23 mouse cellular contexts compared by ENCODE assay signal in the genomic region with DNA sequence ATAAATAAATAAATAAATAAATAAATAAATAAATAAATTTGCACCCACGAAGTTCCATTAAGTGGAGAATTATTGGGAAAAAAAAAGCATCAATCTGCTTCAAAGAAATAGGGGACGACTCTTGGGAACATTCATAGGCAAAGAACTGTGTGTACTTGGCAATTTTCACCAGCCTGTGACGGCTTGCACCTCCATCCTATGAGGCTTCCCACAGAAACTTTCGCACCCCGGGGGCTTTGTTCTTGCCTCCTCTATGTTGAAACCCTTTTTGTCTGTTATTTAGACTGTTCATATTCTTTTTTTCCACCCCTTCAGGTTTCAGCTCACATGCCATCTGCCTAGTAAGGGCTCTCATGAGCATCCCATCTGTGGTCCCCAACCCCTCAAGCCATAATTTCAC.
A peak's percentile ranks its signal among the peaks of the same experiment; 100 is the strongest.
DNase-seq lines count a peak whose midpoint lies in the region; ATAC-seq and TF ChIP-seq lines count a peak whose summit lies in the region.
"Had no signal": no experiment of that assay in that cellular context is flagged by ENCODE, and none has a peak within 500 bp of the region (broad histone marks: within the 10 kb centered on the region; RNA-seq: fewer than 3 reads in every experiment).

No protein-coding gene starts in this region.

- no peak overlapping the region for H3K4me2 ChIP-seq in forebrain, embryonic 16.5 days (ENCODE audit: low read length)
- H3K4me2 ChIP-seq in forebrain, embryonic 15.5 days (replicated peaks) = no peak overlapping the region
- H3K4me2 ChIP-seq: embryonic facial prominence, embryonic 13.5 days; heart, embryonic 11.5 days; hindbrain, embryonic 12.5 days; hindbrain, embryonic 15.5 days had no signal

- 0 out of 2 replicates have a peak, but pooled peaks have one; percentile 40 for ATAC-seq in forebrain, embryonic 16.5 days
- ATAC-seq in forebrain, embryonic 15.5 days (replicated peaks) = no peak
- ATAC-seq: CD4-positive, CD25-positive, alpha-beta regulatory T cell, adult 4 months had no signal

- H3K9me3 ChIP-seq in forebrain, embryonic 16.5 days (ENCODE audit: control insufficient read depth, low read length) = peaks cover 2% of the 10 kb centered on the region; the same call in 1 of the 2 replicates
- H3K9me3 ChIP-seq in forebrain, embryonic 15.5 days = no peaks in the 10 kb centered on the region
- H3K9me3 ChIP-seq: embryonic facial prominence, embryonic 10.5 days; embryonic facial prominence, embryonic 13.5 days; hindbrain, embryonic 15.5 days had no signal

- no peak overlapping the region for H3K9ac ChIP-seq in forebrain, embryonic 16.5 days (replicated peaks; ENCODE audit: low read depth, low read length)
- no peak overlapping the region for H3K9ac ChIP-seq in forebrain, embryonic 15.5 days (replicated peaks)
- H3K9ac ChIP-seq: embryonic facial prominence, embryonic 13.5 days; hindbrain, embryonic 12.5 days; hindbrain, embryonic 15.5 days had no signal

- no peak for TF ChIP-seq POLR2A in brain, embryonic 14.5 days (IDR thresholded peaks at IDR 0.05; ENCODE audit: borderline replicate concordance, extremely low read depth, insufficient read depth, insufficient read length, poor library complexity, severe bottlenecking)

- no peaks in the 10 kb centered on the region for H3K36me3 ChIP-seq in forebrain, embryonic 16.5 days (ENCODE audit: control insufficient read depth, insufficient read depth)
- no peaks in the 10 kb centered on the region for H3K36me3 ChIP-seq in forebrain, embryonic 15.5 days
- H3K36me3 ChIP-seq: embryonic facial prominence, embryonic 10.5 days; embryonic facial prominence, embryonic 13.5 days; hindbrain, embryonic 12.5 days; hindbrain, embryonic 15.5 days had no signal

- peak; percentile 6 for DNase-seq in layer of hippocampus, adult 9-11 months
- DNase-seq in layer of hippocampus, postnatal 25 days (ENCODE audit: extremely low spot score in 1 of 2, low spot score in 1 of 2) = no peak
- peak; percentile 39 for DNase-seq in brain, embryonic 14.5 days (ENCODE audit: low read depth)
- no peak for DNase-seq in spleen, postnatal 14 days (ENCODE audit: low spot score in 2 of 2)
- DNase-seq: adrenal gland, adult 2 months; adrenal gland, postnatal 14 days; cerebellum, adult 11-12 months; cerebellum, adult 8-10 months; cerebellum, postnatal 10 days; cerebellum, postnatal 36 days; embryo, embryonic 11 days; gastrocnemius, adult 2 months; gastrocnemius, postnatal 14 days; heart, adult 11 months had no signal

- H3K4me3 ChIP-seq in forebrain, embryonic 16.5 days (replicated peaks; ENCODE audit: low read length) = no peak overlapping the region
- H3K4me3 ChIP-seq in forebrain, embryonic 15.5 days = no peak overlapping the region
- H3K4me3 ChIP-seq: embryonic facial prominence, embryonic 10.5 days; embryonic facial prominence, embryonic 13.5 days; erythroblast, embryonic 14.5 days; gastrocnemius, adult 2 months; hindbrain, embryonic 12.5 days; hindbrain, embryonic 15.5 days had no signal

- H3K27ac ChIP-seq in forebrain, embryonic 16.5 days (ENCODE audit: low read length) = no peak overlapping the region
- no peak overlapping the region for H3K27ac ChIP-seq in forebrain, embryonic 15.5 days (replicated peaks)
- H3K27ac ChIP-seq: gastrocnemius, adult 2 months; hindbrain, embryonic 12.5 days; hindbrain, embryonic 15.5 days had no signal

- no peaks in the 10 kb centered on the region for H3K27me3 ChIP-seq in forebrain, embryonic 16.5 days (replicated peaks; ENCODE audit: control insufficient read depth, insufficient read depth, low read length)
- H3K27me3 ChIP-seq in forebrain, embryonic 15.5 days = no peaks in the 10 kb centered on the region
- H3K27me3 ChIP-seq: embryonic facial prominence, embryonic 13.5 days; hindbrain, embryonic 12.5 days; hindbrain, embryonic 15.5 days had no signal

- no peak for TF ChIP-seq CTCF in brain, embryonic 14.5 days (IDR thresholded peaks at IDR 0.05; ENCODE audit: borderline replicate concordance, extremely low read depth, insufficient read depth, insufficient read length)

- WGBS in forebrain, embryonic 16.5 days = 65% methylated on average over 5 of the region's 5 CpGs
- 75% methylated on average over 5 of the region's 5 CpGs for WGBS in forebrain, embryonic 15.5 days

- no peaks in the 10 kb centered on the region; the same call in 1 of the 2 replicates for H3K4me1 ChIP-seq in forebrain, embryonic 16.5 days (replicated peaks; ENCODE audit: control insufficient read depth, insufficient read depth, low read length)
- peaks cover 13% of the 10 kb centered on the region; the same call in 1 of the 2 replicates for H3K4me1 ChIP-seq in forebrain, embryonic 15.5 days

Comparison
In these comparisons a context has a peak if more than half of its experiments do, and no peak if none do; other contexts are left out.
1. DNase-seq: peak in layer of hippocampus, adult 9-11 months (single experiment) and brain, embryonic 14.5 days (single experiment); none in layer of hippocampus, postnatal 25 days (0 of 2) and spleen, postnatal 14 days (0 of 2).